In the genomic region with DNA sequence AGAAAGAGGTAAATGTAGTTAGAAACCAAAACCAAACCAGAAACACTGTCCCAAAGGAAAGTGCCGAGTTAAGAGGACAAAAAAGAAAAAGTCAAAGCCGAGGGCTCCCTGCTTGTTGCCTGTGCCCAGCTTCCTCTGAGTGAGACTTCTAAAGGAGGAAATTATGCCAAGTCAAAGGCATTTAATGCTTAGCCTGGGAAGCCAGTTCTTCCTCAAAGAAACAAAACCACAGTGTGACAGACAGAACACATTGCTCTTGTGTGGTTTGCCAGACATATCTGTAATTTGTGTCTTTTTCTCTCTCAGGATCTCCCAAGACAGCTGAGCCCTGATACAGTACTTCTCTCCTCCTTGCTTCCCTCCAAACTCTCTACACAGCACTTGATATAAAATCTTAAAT, we compare ENCODE assay signal across 15 mouse cellular contexts.
A peak's percentile ranks its signal among the peaks of the same experiment; 100 is the strongest.
DNase-seq lines count a peak whose midpoint lies in the region; ATAC-seq lines count a peak whose summit lies in the region.
"Had no signal": no experiment of that assay in that cellular context is flagged by ENCODE, and none has a peak within 500 bp of the region (broad histone marks: within the 10 kb centered on the region; RNA-seq: fewer than 3 reads in every experiment).

No protein-coding gene starts in this region.

- intact Hi-C loops in left cerebral cortex, postnatal 4 days (cut with DNase I), result no loop called here

- no peaks in the 10 kb centered on the region for H3K4me1 ChIP-seq in embryonic facial prominence, embryonic 14.5 days (ENCODE audit: control insufficient read depth, insufficient read depth, low read length)
- no peaks in the 10 kb centered on the region; the same call in 1 of the 2 replicates for H3K4me1 ChIP-seq in embryonic facial prominence, embryonic 10.5 days
- H3K4me1 ChIP-seq: embryonic facial prominence, embryonic 12.5 days; forebrain, embryonic 10.5 days; intestine, embryonic 15.5 days had no signal

- H3K36me3 ChIP-seq in embryonic facial prominence, embryonic 14.5 days (ENCODE audit: control insufficient read depth, insufficient read depth, low read length), result no peaks in the 10 kb centered on the region
- no peaks in the 10 kb centered on the region for H3K36me3 ChIP-seq in embryonic facial prominence, embryonic 10.5 days (replicated peaks)
- H3K36me3 ChIP-seq: embryonic facial prominence, embryonic 12.5 days; forebrain, embryonic 10.5 days; intestine, embryonic 15.5 days; limb, embryonic 12.5 days had no signal

- H3K4me3 ChIP-seq in embryonic facial prominence, embryonic 14.5 days (ENCODE audit: low read depth, low read length), result no peak overlapping the region
- no peak overlapping the region for H3K4me3 ChIP-seq in embryonic facial prominence, embryonic 10.5 days
- H3K4me3 ChIP-seq: embryonic facial prominence, embryonic 12.5 days; forebrain, embryonic 10.5 days; intestine, embryonic 15.5 days; limb, embryonic 12.5 days had no signal

- DNase-seq in embryonic facial prominence, embryonic 14.5 days (ENCODE audit: low spot score), result peak; percentile 42
- DNase-seq in embryonic facial prominence, embryonic 10.5 days (ENCODE audit: low spot score), result no peak
- peak; percentile 16 for DNase-seq in lung, postnatal 25 days (ENCODE audit: low spot score)
- DNase-seq in lung, postnatal 10 days, result no peak
- no peak for DNase-seq in ovary, adult 18-20 months (ENCODE audit: low spot score)
- DNase-seq in left cerebral cortex, postnatal 4 days, result no peak
- DNase-seq: cerebellum, postnatal 10 days; heart, postnatal 36 days; right cerebral cortex, postnatal 14 days had no signal

- no peaks in the 10 kb centered on the region for H3K27me3 ChIP-seq in embryonic facial prominence, embryonic 14.5 days (replicated peaks; ENCODE audit: control insufficient read depth, insufficient read depth, low read length)
- no peaks in the 10 kb centered on the region for H3K27me3 ChIP-seq in embryonic facial prominence, embryonic 10.5 days (replicated peaks; ENCODE audit: low read depth, poor library complexity, severe bottlenecking)
- H3K27me3 ChIP-seq: embryonic facial prominence, embryonic 12.5 days; intestine, embryonic 15.5 days; limb, embryonic 12.5 days had no signal

- H3K9ac ChIP-seq in embryonic facial prominence, embryonic 14.5 days (ENCODE audit: low read depth, low read length), result no peak overlapping the region
- H3K9ac ChIP-seq: embryonic facial prominence, embryonic 12.5 days; intestine, embryonic 15.5 days; limb, embryonic 12.5 days had no signal

- no peak overlapping the region for H3K27ac ChIP-seq in embryonic facial prominence, embryonic 14.5 days (replicated peaks; ENCODE audit: low read depth, low read length)
- no peak overlapping the region for H3K27ac ChIP-seq in embryonic facial prominence, embryonic 10.5 days (replicated peaks)
- H3K27ac ChIP-seq: embryonic facial prominence, embryonic 12.5 days; forebrain, embryonic 10.5 days; intestine, embryonic 15.5 days; limb, embryonic 12.5 days had no signal

- no peaks in the 10 kb centered on the region for H3K9me3 ChIP-seq in embryonic facial prominence, embryonic 14.5 days (ENCODE audit: control insufficient read depth, low read length)
- H3K9me3 ChIP-seq in embryonic facial prominence, embryonic 10.5 days, result no peaks in the 10 kb centered on the region
- H3K9me3 ChIP-seq: embryonic facial prominence, embryonic 12.5 days; forebrain, embryonic 10.5 days; intestine, embryonic 15.5 days; limb, embryonic 12.5 days had no signal

- WGBS in embryonic facial prominence, embryonic 14.5 days, result 53% methylated on average over 2 of the region's 2 CpGs
- WGBS in embryonic facial prominence, embryonic 10.5 days, result 75% methylated on average over 2 of the region's 2 CpGs

- no peak for ATAC-seq in embryonic facial prominence, embryonic 14.5 days (ENCODE audit: low read depth)
- ATAC-seq in common myeloid progenitor, adult 5-6 weeks (replicated peaks; ENCODE audit: low read depth, poor library complexity, severe bottlenecking), result peak; percentile 69
- ATAC-seq in monocyte, adult 5-6 weeks (replicated peaks; ENCODE audit: insufficient number of reproducible peaks, low FRiP score, low TSS enrichment, poor library complexity, severe bottlenecking), result peak; percentile 47; the same call in 1 of the 2 replicates
- ATAC-seq: intestine, embryonic 15.5 days had no signal

- no peak overlapping the region for H3K4me2 ChIP-seq in embryonic facial prominence, embryonic 14.5 days (ENCODE audit: low read depth, low read length)
- H3K4me2 ChIP-seq: embryonic facial prominence, embryonic 12.5 days; intestine, embryonic 15.5 days; limb, embryonic 12.5 days had no signal

Comparison
In these comparisons a context has a peak if more than half of its experiments do, and no peak if none do; other contexts are left out.
1. DNase-seq: peak in embryonic facial prominence, embryonic 14.5 days (single experiment) and lung, postnatal 25 days (single experiment); none in embryonic facial prominence, embryonic 10.5 days (single experiment), lung, postnatal 10 days (single experiment), ovary, adult 18-20 months (single experiment) and left cerebral cortex, postnatal 4 days (single experiment).